Mouse (Mus musculus): ENCODE results near the gene Mroh7. TPM values are rescaled to one million over a fixed set of nuclear protein-coding genes. Genes with fewer than 3 reads are reported as not detected.
A peak's percentile ranks its signal among the peaks of the same experiment; 100 is the strongest.
"Not testable (repeated sequence)": the region's sequence is repeated elsewhere in the genome, so short reads cannot be mapped to it uniquely, and the experiment has no call there.

Gene Mroh7
- 1.0 and 17.2 TPM in 2 replicates for polyA plus RNA-seq (2012; rRNA removed)

GRCm38 (mm10) chr4:106730814-106731213 lies at the start of gene Mroh7:
Gene Mroh7, minus strand, starts transcription at chr4:106730925.
- 16% methylated on average over 7 of the region's 7 CpGs for WGBS
- no peak for TF ChIP-seq CTCF (IDR thresholded peaks at IDR 0.05; ENCODE audit: extremely low read depth, insufficient read length, insufficient replicate concordance, low read depth, low read length)
- TF ChIP-seq POLR2A (IDR thresholded peaks at IDR 0.05; ENCODE audit: low read depth, low read length) = no peak
- Histone ChIP-seq H3K36me3 (ENCODE audit: control insufficient read depth, insufficient read depth, low read length) (no peaks in the 10 kb centered on the region), H3K27ac (ENCODE audit: insufficient read depth, low read depth, low read length) (no peak within 1 kb of the TSS), H3K4me1 (ENCODE audit: control insufficient read depth, insufficient read depth, insufficient read length, low read length) (peaks cover 28% of the 10 kb centered on the region), H3K27me3 (ENCODE audit: control insufficient read depth, insufficient read depth, low read length) (no peaks in the 10 kb centered on the region), H3K4me3 (ENCODE audit: low read depth, low read length) (no peak within 1 kb of the TSS)

DNA sequence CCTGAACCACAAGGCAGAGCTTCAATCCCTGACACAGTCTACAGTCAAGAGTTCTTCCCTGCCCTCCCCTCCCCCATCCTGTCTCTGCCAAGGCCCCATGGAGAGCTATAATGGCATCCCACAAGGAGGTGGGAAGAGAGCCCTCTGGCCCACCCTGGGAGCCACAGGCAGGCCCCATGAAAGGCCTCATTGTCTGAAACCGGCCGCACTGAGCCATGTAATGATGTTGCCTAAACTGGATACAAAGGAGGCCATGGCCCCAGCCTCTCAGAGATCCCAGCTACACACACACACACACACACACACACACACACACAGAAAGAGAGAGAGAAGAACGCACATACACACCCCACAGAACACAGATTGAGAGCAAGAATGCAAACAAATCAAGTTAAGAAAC lies 49.3 kb upstream of the Mroh7 start:
- Histone ChIP-seq H3K27ac (ENCODE audit: insufficient read depth, low read depth, low read length) (no peak overlapping the region), H3K4me3 (ENCODE audit: low read depth, low read length) (no peak overlapping the region), H3K36me3 (ENCODE audit: control insufficient read depth, insufficient read depth, low read length) (peaks cover 11% of the 10 kb centered on the region; the same call in 1 of the 2 replicates), H3K27me3 (ENCODE audit: control insufficient read depth, insufficient read depth, low read length) (no peaks in the 10 kb centered on the region), H3K4me1 (ENCODE audit: control insufficient read depth, insufficient read depth, insufficient read length, low read length) (peaks cover 15% of the 10 kb centered on the region; the same call in 1 of the 2 replicates)
- TF ChIP-seq CTCF (IDR thresholded peaks at IDR 0.05; ENCODE audit: extremely low read depth, insufficient read length, insufficient replicate concordance, low read depth, low read length) (no peak), POLR2A (IDR thresholded peaks at IDR 0.05; ENCODE audit: low read depth, low read length) (no peak)
- WGBS = 82% methylated on average over 3 of the region's 3 CpGs

DNA sequence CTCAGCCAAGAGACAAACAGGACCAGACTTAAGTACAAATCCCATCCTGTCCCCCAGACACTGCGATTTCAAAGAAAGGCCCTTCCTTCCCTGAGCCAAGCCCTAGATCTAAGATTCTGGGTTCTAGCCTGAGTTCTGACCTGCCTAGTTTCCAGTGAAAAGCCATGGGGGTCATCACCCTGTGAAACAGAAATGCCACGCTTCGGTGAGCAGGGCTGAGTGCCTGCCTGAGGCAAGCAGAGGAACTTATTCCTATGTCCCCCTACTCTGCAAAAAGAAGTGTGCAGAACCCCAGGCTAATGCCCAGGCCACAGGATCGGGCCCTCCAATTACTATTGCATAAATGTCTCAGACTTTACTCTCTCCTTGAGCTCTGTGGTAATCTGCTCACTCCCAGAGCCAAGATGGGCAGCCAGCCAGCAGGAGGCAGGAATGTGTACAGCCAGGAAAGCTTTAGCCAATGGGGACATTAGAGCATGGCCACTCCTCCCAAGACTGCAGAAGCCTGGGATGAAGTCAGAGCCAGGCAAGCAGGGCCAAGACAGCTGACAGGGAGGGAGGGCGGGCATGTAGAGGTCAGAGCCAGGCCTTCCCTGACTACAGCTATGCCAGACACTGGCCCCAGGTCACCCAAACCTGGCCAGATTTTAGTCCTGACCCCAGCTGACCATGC lies 47.5 kb upstream of the Mroh7 start:
- 24% methylated on average over 5 of the region's 5 CpGs for WGBS
- no peak overlapping the region for H3K4me3 ChIP-seq (ENCODE audit: low read depth, low read length)
- H3K27ac ChIP-seq (ENCODE audit: insufficient read depth, low read depth, low read length) = peak overlapping the region; percentile 89
- H3K4me1 ChIP-seq (ENCODE audit: control insufficient read depth, insufficient read depth, insufficient read length, low read length) = peaks cover 15% of the 10 kb centered on the region; the same call in 1 of the 2 replicates
- no peaks in the 10 kb centered on the region for H3K27me3 ChIP-seq (ENCODE audit: control insufficient read depth, insufficient read depth, low read length)
- peaks cover 2% of the 10 kb centered on the region; the same call in 1 of the 2 replicates for H3K36me3 ChIP-seq (ENCODE audit: control insufficient read depth, insufficient read depth, low read length)
- TF ChIP-seq CTCF (IDR thresholded peaks at IDR 0.05; ENCODE audit: extremely low read depth, insufficient read length, insufficient replicate concordance, low read depth, low read length) (no peak), POLR2A (IDR thresholded peaks at IDR 0.05; ENCODE audit: low read depth, low read length) (no peak)

DNA sequence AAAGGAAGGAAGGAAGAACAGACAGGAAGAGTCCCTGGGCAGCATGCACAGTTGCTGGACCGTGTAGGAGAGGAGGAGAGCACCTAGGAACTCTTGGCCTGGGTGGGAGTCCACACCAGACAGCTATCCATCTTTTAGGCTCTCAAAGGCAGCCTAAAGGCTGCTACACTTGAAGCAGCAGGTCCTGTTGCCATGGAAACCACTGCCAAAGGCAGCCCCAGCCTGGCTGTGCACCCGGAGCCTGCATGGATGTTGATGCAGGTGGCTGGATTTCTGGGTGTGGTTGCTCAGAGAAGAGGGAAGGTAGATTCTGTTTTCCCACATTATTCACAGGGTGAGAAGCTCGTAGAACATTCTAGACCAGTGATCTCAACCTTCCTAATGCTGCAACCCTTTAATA lies 46.3 kb upstream of the Mroh7 start:
- no peak overlapping the region for H3K4me3 ChIP-seq (ENCODE audit: low read depth, low read length)
- no peak overlapping the region for H3K27ac ChIP-seq (ENCODE audit: insufficient read depth, low read depth, low read length)
- H3K36me3 ChIP-seq (ENCODE audit: control insufficient read depth, insufficient read depth, low read length) = peaks cover 1% of the 10 kb centered on the region; the same call in 1 of the 2 replicates
- peaks cover 24% of the 10 kb centered on the region; the same call in 1 of the 2 replicates for H3K4me1 ChIP-seq (ENCODE audit: control insufficient read depth, insufficient read depth, insufficient read length, low read length)
- H3K27me3 ChIP-seq (ENCODE audit: control insufficient read depth, insufficient read depth, low read length) = no peaks in the 10 kb centered on the region
- WGBS = 52% methylated on average over 3 of the region's 3 CpGs
- no peak for TF ChIP-seq POLR2A (IDR thresholded peaks at IDR 0.05; ENCODE audit: low read depth, low read length)
- no peak for TF ChIP-seq CTCF (IDR thresholded peaks at IDR 0.05; ENCODE audit: extremely low read depth, insufficient read length, insufficient replicate concordance, low read depth, low read length)

DNA sequence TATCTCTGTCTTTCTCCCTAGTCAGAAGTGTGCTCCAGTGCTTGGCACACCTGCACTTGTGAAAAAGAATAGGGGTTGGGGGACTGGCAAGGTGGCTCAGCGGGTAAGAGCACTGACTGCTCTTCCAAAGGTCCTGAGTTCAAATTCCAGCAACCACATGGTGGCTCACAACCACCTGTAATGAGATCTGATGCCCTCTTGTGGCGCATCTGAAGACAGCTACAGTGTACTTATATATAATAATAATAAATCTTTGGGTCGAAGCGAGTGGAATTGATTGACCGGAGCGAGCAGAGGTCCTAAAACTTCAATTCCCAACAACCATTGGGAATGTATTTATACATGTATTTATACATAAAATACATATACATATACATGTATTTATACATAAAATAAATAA lies 45.0 kb upstream of the Mroh7 start:
- peak; percentile 4; the same call in 1 of the 2 replicates for TF ChIP-seq CTCF (IDR thresholded peaks at IDR 0.05; ENCODE audit: extremely low read depth, insufficient read length, insufficient replicate concordance, low read depth, low read length)
- WGBS = 89% methylated on average over 6 of the region's 6 CpGs
- H3K27me3 ChIP-seq (ENCODE audit: control insufficient read depth, insufficient read depth, low read length); H3K4me3 ChIP-seq (ENCODE audit: low read depth, low read length); H3K27ac ChIP-seq (ENCODE audit: insufficient read depth, low read depth, low read length); H3K36me3 ChIP-seq (ENCODE audit: control insufficient read depth, insufficient read depth, low read length): not testable (repeated sequence)
- H3K4me1 ChIP-seq (ENCODE audit: control insufficient read depth, insufficient read depth, insufficient read length, low read length) = peaks cover 25% of the 10 kb centered on the region; the same call in 1 of the 2 replicates

GRCm38 (mm10) chr4:106772558-106772957 lies 41.8 kb upstream of the Mroh7 start:
- 41% methylated on average over 1 of the region's 1 CpGs for WGBS
- TF ChIP-seq CTCF (IDR thresholded peaks at IDR 0.05; ENCODE audit: extremely low read depth, insufficient read length, insufficient replicate concordance, low read depth, low read length) (no peak), POLR2A (IDR thresholded peaks at IDR 0.05; ENCODE audit: low read depth, low read length) (no peak)
- Histone ChIP-seq H3K4me1 (ENCODE audit: control insufficient read depth, insufficient read depth, insufficient read length, low read length) (peaks cover 11% of the 10 kb centered on the region; the same call in 1 of the 2 replicates), H3K36me3 (ENCODE audit: control insufficient read depth, insufficient read depth, low read length) (peaks cover 32% of the 10 kb centered on the region), H3K27ac (ENCODE audit: insufficient read depth, low read depth, low read length) (peak overlapping the region; percentile 65), H3K4me3 (ENCODE audit: low read depth, low read length) (no peak overlapping the region), H3K27me3 (ENCODE audit: control insufficient read depth, insufficient read depth, low read length) (no peaks in the 10 kb centered on the region)

- no peak for TF ChIP-seq POLR2A (IDR thresholded peaks at IDR 0.05; ENCODE audit: low read depth, low read length)
- TF ChIP-seq CTCF (IDR thresholded peaks at IDR 0.05; ENCODE audit: extremely low read depth, insufficient read length, insufficient replicate concordance, low read depth, low read length) = no peak
- Histone ChIP-seq H3K27me3 (ENCODE audit: control insufficient read depth, insufficient read depth, low read length) (no peaks in the 10 kb centered on the region), H3K4me3 (ENCODE audit: low read depth, low read length) (no peak overlapping the region), H3K27ac (ENCODE audit: insufficient read depth, low read depth, low read length) (no peak overlapping the region), H3K4me1 (ENCODE audit: control insufficient read depth, insufficient read depth, insufficient read length, low read length) (peaks cover 9% of the 10 kb centered on the region; the same call in 1 of the 2 replicates), H3K36me3 (ENCODE audit: control insufficient read depth, insufficient read depth, low read length) (peaks cover 39% of the 10 kb centered on the region)
- 92% methylated on average over 2 of the region's 2 CpGs for WGBS
Observed at GRCm38 (mm10) chr4:106769306-106769705, 38.6 kb upstream of the Mroh7 start.
